Mouse (Mus musculus) neural tube, embryonic 14.5 days (tissue): Measurements from ENCODE around the gene Socs1. TPM values are rescaled to one million over a fixed set of nuclear protein-coding genes. Genes with fewer than 3 reads are reported as not detected.

Experiments used
- ATAC-seq: fragments of 200-750 bp; cut with Nextera tagmentation; 2 replicates; pipeline ENCODE4 v1.8.0; 2017; ENCODE audit warnings: low read depth, mild to moderate bottlenecking, moderate TSS enrichment, moderate library complexity
- H3K27ac ChIP-seq: fragments of 300-500 bp; sonication (generic); 2 replicates; pipeline ENCODE4 v1.5.1; 2014; ENCODE audit warnings: low read depth, mild to moderate bottlenecking, control low read depth, low read length, moderate library complexity, mixed read lengths
- H3K27me3 ChIP-seq: fragments of 300-500 bp; sonication (generic); 2 replicates; pipeline ENCODE4 v1.6.1; 2014; ENCODE audit warnings: low read length; ENCODE audit not compliant: control insufficient read depth, insufficient read depth
- H3K36me3 ChIP-seq: fragments of 300-500 bp; sonication (generic); 2 replicates; pipeline ENCODE4 v1.6.1; 2014; ENCODE audit warnings: low read length, mixed read lengths; ENCODE audit not compliant: control insufficient read depth, insufficient read depth
- H3K4me1 ChIP-seq: fragments of 300-500 bp; sonication (generic); 2 replicates; pipeline ENCODE4 v1.6.1; 2014; ENCODE audit warnings: low read length; ENCODE audit not compliant: control insufficient read depth, insufficient read depth
- H3K4me2 ChIP-seq: fragments of 300-500 bp; sonication (generic); 2 replicates; pipeline ENCODE4 v1.6.1; 2014; ENCODE audit warnings: mild to moderate bottlenecking, low read depth, low read length, control low read depth
- H3K4me3 ChIP-seq: fragments of 300-500 bp; sonication (generic); 2 replicates; pipeline ENCODE4 v1.5.1; 2014; ENCODE audit warnings: low read depth, low read length, control low read depth, mixed read lengths
- H3K9ac ChIP-seq: fragments of 300-500 bp; sonication (generic); replicated peaks from 2 replicates; pipeline ENCODE4 v1.6.1; 2014; ENCODE audit warnings: low read depth, mild to moderate bottlenecking, control low read depth, low read length, mixed read lengths
- H3K9me3 ChIP-seq: fragments of 300-500 bp; sonication (generic); 2 replicates; pipeline ENCODE4 v1.6.1; 2016; ENCODE audit warnings: low read length; ENCODE audit not compliant: control insufficient read depth
- WGBS: fragments of 180-500 bp; shearing (Covaris S2); extraction: QIAGEN DNeasy Blood & Tissue Kit; methylation state at CpG from one replicate; pipeline ENCODE4 v1.1.7; 2014; 5-methylcytosine and 5-hydroxymethylcytosine counted together
- polyA plus RNA-seq: library from polyadenylated mRNA; unstranded; fragments of >200 nt; fragmentation: Nextera tagmentation; extraction: Ambion mirVana; gene quantifications from 2 replicates; pipeline ENCODE4 v1.2.1, GENCODE M21; 2014

Gene Socs1
- polyA plus RNA-seq, 1 experiment from 2014 or later, result 4.3 TPM

GRCm38 (mm10) chr16:10783152-10783434 lies 2.2 kb downstream of the Socs1 start:
- ATAC-seq, result no peak
- Histone ChIP-seq H3K4me1 (peaks cover 6% of the 10 kb centered on the region), H3K4me2 (peak overlapping the region; percentile 100; the same call in 1 of the 2 replicates), H3K36me3 (no peaks in the 10 kb centered on the region), H3K9ac (no peak overlapping the region), H3K4me3 (no peak overlapping the region), H3K9me3 (no peaks in the 10 kb centered on the region), H3K27ac (no peak overlapping the region), H3K27me3 (0 out of 2 replicates have a peak, but pooled peaks cover 3% of the 10 kb centered on the region)
- 47% methylated on average over 1 of the region's 1 CpGs for WGBS

DNA sequence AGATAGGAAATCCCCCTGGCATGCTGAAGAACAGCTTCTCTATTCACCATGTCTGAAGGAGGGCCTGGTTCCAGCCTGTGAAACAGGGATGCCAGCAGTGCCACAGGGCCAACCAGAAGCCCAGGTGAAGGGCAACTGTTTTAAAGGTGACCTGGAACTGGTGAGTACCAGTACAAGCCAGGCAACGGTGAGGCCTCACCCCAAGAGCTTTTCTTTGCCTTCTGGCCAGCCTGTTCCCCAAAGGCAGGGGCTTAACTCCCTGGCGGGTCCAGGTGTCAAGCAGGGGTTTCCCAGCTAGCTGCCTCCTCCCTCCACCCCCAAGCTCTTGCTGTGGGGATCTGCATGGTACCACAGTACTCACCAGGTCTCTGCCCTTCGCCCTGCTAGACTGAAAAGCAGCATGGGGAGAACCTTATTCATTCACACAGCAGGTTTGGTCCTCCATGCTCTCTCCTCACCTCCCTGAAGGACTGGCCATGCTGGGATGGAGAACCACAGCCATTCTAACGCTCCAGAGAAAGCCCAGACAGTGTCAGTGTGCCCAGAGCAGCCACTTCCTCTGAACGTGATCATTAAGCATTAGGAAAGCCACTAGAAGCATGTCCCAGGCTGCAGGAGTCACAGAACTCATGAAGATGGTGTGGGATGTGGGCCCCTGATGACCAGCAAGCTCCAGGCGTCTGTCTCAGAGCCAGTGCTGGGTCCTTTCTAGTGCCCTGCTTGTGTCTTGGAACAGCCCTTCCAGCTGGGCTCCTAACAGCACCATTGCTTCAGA lies 2.8 kb downstream of the Socs1 start:
- no peak overlapping the region for H3K27ac ChIP-seq
- peaks cover 6% of the 10 kb centered on the region for H3K4me1 ChIP-seq
- WGBS, result 54% methylated on average over 6 of the region's 6 CpGs
- ATAC-seq, result no peak
- no peak overlapping the region for H3K4me3 ChIP-seq
- 0 out of 2 replicates have a peak, but pooled peaks cover 3% of the 10 kb centered on the region for H3K27me3 ChIP-seq
- H3K9me3 ChIP-seq, result no peaks in the 10 kb centered on the region
- H3K4me2 ChIP-seq, result 0 out of 2 replicates have a peak overlapping the region, but pooled peaks have one; percentile 6
- no peak overlapping the region; the same call in 1 of the 2 replicates for H3K9ac ChIP-seq
- H3K36me3 ChIP-seq, result no peaks in the 10 kb centered on the region

DNA sequence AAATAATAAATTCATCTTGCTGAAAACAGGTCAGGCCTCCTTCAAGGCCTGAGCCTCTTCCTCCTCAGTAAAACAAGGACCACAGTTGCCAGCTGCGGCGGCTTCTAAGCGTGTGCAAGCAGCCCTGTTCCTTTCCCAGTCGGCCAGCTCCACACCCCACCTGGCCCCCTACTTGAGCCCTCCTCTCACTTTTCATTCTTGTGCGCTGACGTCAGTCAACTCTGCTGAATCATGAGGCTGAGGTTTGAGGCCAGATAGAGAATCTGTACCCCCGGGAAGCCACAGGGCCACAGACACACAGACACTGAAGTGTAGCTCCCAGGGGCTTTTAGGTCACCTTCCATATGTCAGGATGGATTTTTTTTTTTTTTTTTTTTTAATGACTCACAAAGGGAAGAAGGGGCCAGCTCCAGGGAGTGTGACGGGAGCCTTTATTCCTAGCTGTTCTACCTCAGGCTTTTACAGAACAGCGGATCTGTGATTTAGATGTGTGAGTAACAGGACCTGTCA lies 3.4 kb downstream of the Socs1 start:
- 0 out of 2 replicates have a peak, but pooled peaks cover 3% of the 10 kb centered on the region for H3K27me3 ChIP-seq
- H3K4me2 ChIP-seq, result 0 out of 2 replicates have a peak overlapping the region, but pooled peaks have one; percentile 6
- no peaks in the 10 kb centered on the region for H3K36me3 ChIP-seq
- peaks cover 6% of the 10 kb centered on the region for H3K4me1 ChIP-seq
- no peaks in the 10 kb centered on the region for H3K9me3 ChIP-seq
- H3K4me3 ChIP-seq, result no peak overlapping the region
- H3K27ac ChIP-seq, result no peak overlapping the region
- ATAC-seq, result no peak
- WGBS, result 45% methylated on average over 9 of the region's 9 CpGs
- no peak overlapping the region; the same call in 1 of the 2 replicates for H3K9ac ChIP-seq

- 0 out of 2 replicates have a peak, but pooled peaks cover 3% of the 10 kb centered on the region for H3K27me3 ChIP-seq
- H3K27ac ChIP-seq, result no peak overlapping the region
- H3K4me1 ChIP-seq, result peaks cover 6% of the 10 kb centered on the region
- H3K4me2 ChIP-seq, result no peak overlapping the region
- H3K4me3 ChIP-seq, result no peak overlapping the region
- H3K9ac ChIP-seq, result no peak overlapping the region
- H3K9me3 ChIP-seq, result no peaks in the 10 kb centered on the region
- ATAC-seq, result no peak
- 86% methylated on average over 5 of the region's 5 CpGs for WGBS
- H3K36me3 ChIP-seq, result no peaks in the 10 kb centered on the region
These were observed 4.7 kb downstream of the Socs1 start for GRCm38 (mm10) chr16:10780631-10781120.

GRCm38 (mm10) chr16:10777579-10778160 lies 7.7 kb downstream of the Socs1 start:
- Histone ChIP-seq H3K9me3 (no peaks in the 10 kb centered on the region), H3K27ac (no peak overlapping the region), H3K36me3 (no peaks in the 10 kb centered on the region), H3K4me3 (no peak overlapping the region), H3K4me2 (no peak overlapping the region), H3K27me3 (no peaks in the 10 kb centered on the region), H3K4me1 (no peaks in the 10 kb centered on the region), H3K9ac (no peak overlapping the region)
- ATAC-seq, result no peak
- WGBS, result 65% methylated on average over 5 of the region's 5 CpGs

DNA sequence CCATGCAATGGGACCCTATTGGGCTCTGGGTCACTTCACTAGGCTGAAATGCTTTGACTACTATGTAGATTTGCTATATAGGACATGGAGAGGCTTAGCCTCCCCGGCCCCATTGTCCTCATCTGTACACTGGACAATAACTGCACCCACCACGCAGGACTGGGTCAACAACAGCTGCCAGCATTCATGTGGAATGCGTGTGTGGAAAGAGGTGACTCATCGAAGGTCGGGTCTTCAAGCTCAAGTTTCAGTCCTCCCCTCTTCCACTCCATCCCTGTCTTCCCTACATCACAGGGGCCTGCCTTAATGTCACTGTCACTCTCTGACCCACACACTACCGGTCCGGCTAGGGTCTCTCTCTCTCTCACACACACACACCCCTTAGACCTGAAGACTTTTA lies 9.0 kb downstream of the Socs1 start:
- Histone ChIP-seq H3K27me3 (no peaks in the 10 kb centered on the region), H3K4me1 (no peaks in the 10 kb centered on the region), H3K4me2 (no peak overlapping the region), H3K9me3 (no peaks in the 10 kb centered on the region), H3K4me3 (no peak overlapping the region), H3K36me3 (no peaks in the 10 kb centered on the region), H3K27ac (no peak overlapping the region), H3K9ac (no peak overlapping the region)
- 70% methylated on average over 7 of the region's 7 CpGs for WGBS
- no peak for ATAC-seq

DNA sequence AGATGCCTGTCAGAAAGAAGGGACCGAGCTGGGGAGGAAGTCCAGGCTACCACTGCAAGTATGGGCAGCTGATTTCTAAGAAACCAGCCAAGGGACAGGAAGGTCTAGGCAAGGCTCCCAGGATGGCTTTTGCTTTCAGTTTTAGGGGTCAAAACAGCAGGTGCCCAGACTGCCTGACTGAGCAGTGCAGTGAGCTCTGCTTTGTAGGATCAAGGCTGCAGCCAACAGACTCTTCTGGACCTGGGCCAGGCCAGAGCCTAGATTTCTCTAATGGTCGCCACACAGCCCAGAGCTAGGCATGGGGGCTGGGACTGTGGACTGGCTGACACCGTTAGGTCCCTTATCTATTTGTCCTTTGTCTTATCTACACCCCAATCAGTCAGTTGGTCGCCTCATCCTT lies 10.6 kb downstream of the Socs1 start:
- H3K36me3 ChIP-seq, result no peaks in the 10 kb centered on the region
- no peaks in the 10 kb centered on the region for H3K4me1 ChIP-seq
- WGBS, result 75% methylated on average over 4 of the region's 4 CpGs
- ATAC-seq, result no peak
- H3K27me3 ChIP-seq, result no peaks in the 10 kb centered on the region
- H3K4me3 ChIP-seq, result no peak overlapping the region
- no peak overlapping the region for H3K4me2 ChIP-seq
- no peak overlapping the region for H3K27ac ChIP-seq
- no peaks in the 10 kb centered on the region for H3K9me3 ChIP-seq
- no peak overlapping the region for H3K9ac ChIP-seq

GRCm38 (mm10) chr16:10773543-10773942 lies 11.8 kb downstream of the Socs1 start:
- 85% methylated on average over 8 of the region's 8 CpGs for WGBS
- ATAC-seq, result no peak

More at GRCm38 (mm10) chr16:10773543-10773942, 11.8 kb downstream of the Socs1 start:
- Histone ChIP-seq H3K4me3 (no peak overlapping the region), H3K27ac (no peak overlapping the region), H3K27me3 (no peaks in the 10 kb centered on the region), H3K4me1 (no peaks in the 10 kb centered on the region), H3K9ac (no peak overlapping the region), H3K36me3 (no peaks in the 10 kb centered on the region), H3K9me3 (no peaks in the 10 kb centered on the region), H3K4me2 (no peak overlapping the region)
